Mouse (Mus musculus): ENCODE data around the gene Med26. TPM values are rescaled to one million over a fixed set of nuclear protein-coding genes. Genes with fewer than 3 reads are reported as not detected.

The Med26 gene
- polyA plus RNA-seq, 1 experiment, result 10.3 TPM

DNA sequence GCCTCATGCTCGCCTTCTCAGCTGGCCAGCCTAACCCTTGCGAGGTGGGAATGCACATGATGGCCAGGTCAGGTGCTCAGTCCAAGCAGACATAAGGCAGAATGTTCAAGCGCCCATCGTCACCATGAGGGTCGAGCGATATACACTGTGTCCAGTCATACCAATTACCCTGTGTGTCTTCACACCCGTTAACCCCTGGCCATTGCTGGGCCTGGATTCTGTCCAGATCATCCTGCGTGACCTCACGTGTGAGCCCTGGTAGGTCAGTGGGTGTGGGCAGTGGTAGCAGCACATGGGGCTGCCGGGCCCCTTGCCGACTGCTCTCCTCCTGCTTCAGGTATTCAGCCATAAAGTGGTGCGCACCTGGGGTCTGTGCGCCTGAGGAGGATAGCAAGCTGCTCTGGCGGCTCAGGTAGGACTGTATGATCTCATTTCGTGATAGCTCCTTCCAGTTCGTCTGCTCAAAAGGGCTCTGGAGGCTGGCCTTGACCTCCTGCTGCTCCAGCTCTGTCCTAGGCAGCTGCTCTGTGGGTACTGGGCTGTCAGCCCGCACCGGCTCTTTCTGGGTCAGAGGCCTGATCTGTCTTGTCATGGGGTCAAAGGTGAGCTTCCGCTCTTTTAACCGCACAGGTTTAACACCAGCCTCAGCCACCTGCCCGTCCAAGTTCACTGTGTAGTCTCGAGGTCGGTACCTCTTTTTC, 52.5 kb downstream of the Med26 start:
- TF ChIP-seq POLR2A (IDR thresholded peaks at IDR 0.05; ENCODE audit: borderline replicate concordance, insufficient read depth, low read length) (no peak), CTCF (IDR thresholded peaks at IDR 0.05; ENCODE audit: borderline replicate concordance, insufficient read depth, low read depth, low read length) (no peak)
- DNase-seq, result peak in 1 of 2 experiments; percentile 40
- Histone ChIP-seq H3K27me3 (ENCODE audit: control insufficient read depth, insufficient read depth, low read length) (no peaks in the 10 kb centered on the region), H3K4me1 (ENCODE audit: control insufficient read depth, insufficient read depth, low read length) (peaks cover 51% of the 10 kb centered on the region), H3K27ac (ENCODE audit: insufficient read depth, low read length) (no peak overlapping the region), H3K4me3 (replicated peaks; ENCODE audit: insufficient read depth, low read depth, low read length) (no peak overlapping the region)
- WGBS, result 47% methylated on average over 23 of the region's 23 CpGs

DNA sequence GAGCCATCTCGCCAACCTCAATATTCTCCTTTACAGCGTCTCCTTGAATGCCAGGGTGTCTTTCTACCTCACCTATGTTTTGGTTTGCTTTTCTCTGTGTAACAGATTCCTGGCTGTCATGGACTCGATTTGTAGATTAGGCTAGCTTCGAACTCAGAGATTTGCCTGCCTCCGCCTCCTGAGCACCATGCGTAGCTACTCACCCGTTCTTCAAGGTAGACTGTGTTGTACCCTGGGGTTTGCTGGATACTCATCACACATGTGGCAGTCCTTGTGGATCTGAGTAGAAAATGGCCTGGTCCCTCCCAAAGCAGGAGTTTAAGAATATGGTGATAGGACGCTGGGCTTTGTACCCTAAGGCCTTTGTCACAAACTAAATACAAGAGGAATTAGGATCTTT, 54.7 kb downstream of the Med26 start:
- no peak overlapping the region for H3K27ac ChIP-seq (ENCODE audit: insufficient read depth, low read length)
- WGBS, result 11% methylated on average over 8 of the region's 8 CpGs
- peak overlapping the region; percentile 63 for H3K4me3 ChIP-seq (replicated peaks; ENCODE audit: insufficient read depth, low read depth, low read length)
- H3K27me3 ChIP-seq (ENCODE audit: control insufficient read depth, insufficient read depth, low read length), result no peaks in the 10 kb centered on the region
- no peak for TF ChIP-seq CTCF (IDR thresholded peaks at IDR 0.05; ENCODE audit: borderline replicate concordance, insufficient read depth, low read depth, low read length)
- TF ChIP-seq POLR2A (IDR thresholded peaks at IDR 0.05; ENCODE audit: borderline replicate concordance, insufficient read depth, low read length), result no peak
- H3K4me1 ChIP-seq (ENCODE audit: control insufficient read depth, insufficient read depth, low read length), result peaks cover 36% of the 10 kb centered on the region
- DNase-seq, result peak in 1 of 2 experiments; percentile 18

DNA sequence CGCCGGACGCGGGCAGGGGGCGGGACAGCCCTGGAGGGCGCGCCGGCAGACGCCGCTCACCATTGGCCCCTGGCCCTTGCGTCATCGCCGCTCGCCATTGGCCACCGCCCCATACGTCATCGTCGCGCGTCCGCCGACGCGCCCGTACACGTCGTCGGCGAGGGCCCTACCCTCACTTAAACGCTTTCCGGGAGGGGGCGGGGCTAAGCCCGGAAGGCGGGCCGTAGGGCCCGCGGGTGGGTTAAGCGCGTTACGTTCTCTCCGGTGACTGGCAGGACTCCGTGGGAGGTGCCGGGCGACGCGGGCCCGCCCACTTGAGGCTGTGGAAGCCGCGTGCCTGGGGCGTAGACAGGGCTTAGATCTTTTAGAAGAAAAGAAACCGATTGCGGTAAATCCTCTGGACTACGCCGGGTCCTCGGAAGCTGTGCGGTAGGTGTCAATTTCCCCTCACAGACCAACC, 55.4 kb downstream of the Med26 start:
- H3K27ac ChIP-seq (ENCODE audit: insufficient read depth, low read length), result no peak overlapping the region
- no peaks in the 10 kb centered on the region for H3K27me3 ChIP-seq (ENCODE audit: control insufficient read depth, insufficient read depth, low read length)
- H3K4me3 ChIP-seq (replicated peaks; ENCODE audit: insufficient read depth, low read depth, low read length), result peak overlapping the region; percentile 63
- under 1% methylated on average over 56 of the region's 56 CpGs for WGBS
- no peak for TF ChIP-seq CTCF (IDR thresholded peaks at IDR 0.05; ENCODE audit: borderline replicate concordance, insufficient read depth, low read depth, low read length)
- TF ChIP-seq POLR2A (IDR thresholded peaks at IDR 0.05; ENCODE audit: borderline replicate concordance, insufficient read depth, low read length), result no peak
- peak; percentile 99 to 100 for DNase-seq
- peaks cover 30% of the 10 kb centered on the region for H3K4me1 ChIP-seq (ENCODE audit: control insufficient read depth, insufficient read depth, low read length)

DNA sequence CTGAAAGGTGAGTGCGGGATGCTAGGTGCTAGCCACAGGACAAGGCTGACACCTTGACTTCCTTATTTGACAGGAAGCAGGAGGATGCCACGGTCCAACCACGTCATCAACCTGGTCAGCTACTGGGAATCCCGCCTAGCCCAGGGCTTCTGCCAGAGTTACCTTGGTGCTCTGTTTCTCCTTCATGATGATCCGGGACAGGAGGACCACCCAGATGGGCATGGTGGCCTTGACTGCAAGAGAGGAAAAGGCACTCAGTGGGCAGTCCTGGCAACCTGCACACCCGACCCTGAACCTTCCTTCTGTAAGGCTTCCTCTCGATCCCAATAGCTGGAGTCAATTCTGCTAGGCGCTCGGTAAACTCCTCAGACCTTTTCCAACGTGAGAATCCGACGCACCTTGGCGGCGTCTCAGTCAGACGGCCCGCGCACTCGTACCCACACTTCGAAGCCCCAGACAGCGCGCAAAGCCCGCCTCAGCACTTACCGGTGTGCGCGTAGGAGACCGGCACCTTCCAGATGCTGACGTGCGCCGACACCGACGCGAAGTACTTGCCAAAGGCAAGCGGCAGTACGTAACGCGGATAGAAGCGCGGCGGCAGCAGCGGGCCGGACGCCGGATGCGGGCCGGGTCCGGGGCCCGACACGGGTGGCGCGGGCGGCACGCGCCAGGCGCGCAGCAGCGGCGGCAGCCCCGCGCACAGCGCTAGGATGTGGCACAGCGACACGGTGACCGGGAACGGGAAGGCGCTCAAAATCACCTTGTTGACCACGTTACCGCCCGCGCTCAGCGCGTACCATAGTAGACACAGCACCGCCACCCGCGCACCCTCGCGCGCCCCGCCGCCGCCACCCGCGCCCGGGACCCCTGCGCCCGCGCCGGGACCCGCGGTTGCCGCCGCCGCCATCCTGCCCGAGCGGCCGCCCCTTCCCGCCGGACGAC, 56.1 kb downstream of the Med26 start, which contains the start of gene Slc35e1:
TSS of gene Slc35e1 (minus strand) at position 935 of the 942 bp plus-strand sequence.
- 1% methylated on average over 93 of the region's 98 CpGs for WGBS
- peak within 1 kb of the TSS; percentile 21; the same call in 1 of the 2 replicates for H3K27ac ChIP-seq (ENCODE audit: insufficient read depth, low read length)
- TF ChIP-seq POLR2A (IDR thresholded peaks at IDR 0.05; ENCODE audit: borderline replicate concordance, insufficient read depth, low read length) (no peak), CTCF (IDR thresholded peaks at IDR 0.05; ENCODE audit: borderline replicate concordance, insufficient read depth, low read depth, low read length) (no peak)
- no peaks in the 10 kb centered on the region for H3K27me3 ChIP-seq (ENCODE audit: control insufficient read depth, insufficient read depth, low read length)
- peak in 1 of 2 experiments; percentile 51 for DNase-seq
- peaks cover 27% of the 10 kb centered on the region for H3K4me1 ChIP-seq (ENCODE audit: control insufficient read depth, insufficient read depth, low read length)
- peak within 1 kb of the TSS; percentile 88 for H3K4me3 ChIP-seq (replicated peaks; ENCODE audit: insufficient read depth, low read depth, low read length)

DNA sequence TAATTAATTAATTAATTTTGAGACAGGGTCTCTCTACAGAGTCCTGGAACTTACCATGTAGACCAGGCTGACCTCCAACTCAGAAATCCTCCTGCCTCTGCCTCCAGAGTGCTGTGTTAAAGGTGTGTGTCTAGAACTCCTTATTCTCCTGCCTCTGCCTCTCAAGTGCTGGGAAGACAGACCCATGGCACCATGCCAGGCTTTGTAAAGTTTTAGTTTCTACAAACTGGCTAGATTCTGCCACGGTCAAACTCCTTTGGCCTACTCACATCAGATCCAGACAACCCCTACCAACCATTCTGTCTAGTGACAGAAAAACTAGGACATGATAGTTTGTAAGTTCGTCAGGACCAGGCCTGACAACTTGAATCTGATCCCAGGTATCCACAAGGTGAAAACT, 57.1 kb downstream of the Med26 start:
- peak in 1 of 2 experiments; percentile 25 for DNase-seq
- WGBS, result 59% methylated on average over 2 of the region's 2 CpGs
- no peaks in the 10 kb centered on the region for H3K27me3 ChIP-seq (ENCODE audit: control insufficient read depth, insufficient read depth, low read length)
- peaks cover 19% of the 10 kb centered on the region for H3K4me1 ChIP-seq (ENCODE audit: control insufficient read depth, insufficient read depth, low read length)
- H3K4me3 ChIP-seq (replicated peaks; ENCODE audit: insufficient read depth, low read depth, low read length), result no peak overlapping the region
- TF ChIP-seq POLR2A (IDR thresholded peaks at IDR 0.05; ENCODE audit: borderline replicate concordance, insufficient read depth, low read length) (no peak), CTCF (IDR thresholded peaks at IDR 0.05; ENCODE audit: borderline replicate concordance, insufficient read depth, low read depth, low read length) (no peak)
- H3K27ac ChIP-seq (ENCODE audit: insufficient read depth, low read length), result no peak overlapping the region

DNA sequence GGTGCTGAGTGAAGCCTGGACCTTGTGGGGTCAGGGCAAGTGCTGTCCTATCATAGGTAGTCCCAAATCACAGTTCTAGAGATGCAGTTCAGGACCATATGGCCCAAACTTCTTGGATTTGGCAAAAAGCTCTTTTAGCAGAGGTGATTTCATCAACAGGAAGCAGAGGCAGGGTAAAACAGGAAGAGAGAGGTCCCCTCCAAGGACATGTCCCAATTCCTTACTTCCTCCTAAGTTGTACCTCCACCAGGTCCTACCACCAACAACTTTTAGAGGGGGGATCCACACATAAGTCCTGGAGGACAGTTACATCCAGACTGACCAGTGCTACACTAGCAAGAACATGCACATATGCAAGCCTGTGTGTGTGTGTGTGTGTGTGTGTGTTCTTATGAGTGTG, 61.1 kb downstream of the Med26 start:
- H3K4me3 ChIP-seq (replicated peaks; ENCODE audit: insufficient read depth, low read depth, low read length), result no peak overlapping the region
- H3K27ac ChIP-seq (ENCODE audit: insufficient read depth, low read length), result no peak overlapping the region
- TF ChIP-seq POLR2A (IDR thresholded peaks at IDR 0.05; ENCODE audit: borderline replicate concordance, insufficient read depth, low read length) (no peak), CTCF (IDR thresholded peaks at IDR 0.05; ENCODE audit: borderline replicate concordance, insufficient read depth, low read depth, low read length) (no peak)
- no peaks in the 10 kb centered on the region for H3K27me3 ChIP-seq (ENCODE audit: control insufficient read depth, insufficient read depth, low read length)
- no peak for DNase-seq
- peaks cover 9% of the 10 kb centered on the region; the same call in 1 of the 2 replicates for H3K4me1 ChIP-seq (ENCODE audit: control insufficient read depth, insufficient read depth, low read length)

DNA sequence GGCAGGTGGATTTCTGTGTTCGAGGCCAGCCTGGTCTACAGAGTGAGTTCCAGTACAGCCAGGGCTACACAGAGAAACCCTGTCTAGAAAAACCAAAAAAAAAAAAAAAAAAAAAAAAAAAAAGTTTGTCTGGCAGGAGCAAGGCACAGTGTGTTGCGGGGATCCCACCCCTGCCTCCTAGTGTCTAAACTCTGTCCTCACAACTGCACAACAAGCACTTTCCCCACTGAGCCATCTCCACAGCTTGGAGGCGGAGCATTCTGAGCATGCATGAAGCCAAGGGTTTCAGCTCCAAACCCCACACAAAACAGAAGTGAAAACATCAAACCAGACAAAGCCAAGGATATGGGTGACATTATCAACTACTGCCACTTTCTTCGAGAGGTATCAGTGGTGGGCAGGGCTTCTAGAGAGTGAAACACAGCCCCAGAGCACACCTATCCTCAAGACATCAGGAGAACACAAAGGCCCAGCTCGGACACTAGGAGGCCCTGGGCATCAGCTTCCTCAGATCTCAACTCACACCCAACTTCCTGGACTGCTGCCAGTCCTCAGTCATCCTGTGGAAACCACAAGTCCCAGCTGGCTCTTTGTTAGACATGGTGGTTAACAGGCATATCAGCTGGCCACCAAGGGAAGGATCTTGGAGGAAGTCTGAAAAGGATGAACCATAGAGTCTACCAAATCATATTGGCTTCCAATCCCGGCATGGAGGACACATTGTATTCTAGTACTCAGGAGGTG, 62.4 kb downstream of the Med26 start:
- H3K27me3 ChIP-seq (ENCODE audit: control insufficient read depth, insufficient read depth, low read length), result no peaks in the 10 kb centered on the region
- no peak overlapping the region for H3K27ac ChIP-seq (ENCODE audit: insufficient read depth, low read length)
- TF ChIP-seq CTCF (IDR thresholded peaks at IDR 0.05; ENCODE audit: borderline replicate concordance, insufficient read depth, low read depth, low read length), result no peak
- no peak for TF ChIP-seq POLR2A (IDR thresholded peaks at IDR 0.05; ENCODE audit: borderline replicate concordance, insufficient read depth, low read length)
- peaks cover 5% of the 10 kb centered on the region; the same call in 1 of the 2 replicates for H3K4me1 ChIP-seq (ENCODE audit: control insufficient read depth, insufficient read depth, low read length)
- 67% methylated on average over 6 of the region's 6 CpGs for WGBS
- no peak for DNase-seq
- no peak overlapping the region for H3K4me3 ChIP-seq (replicated peaks; ENCODE audit: insufficient read depth, low read depth, low read length)

All from cerebellum, adult 2 months (tissue).